Mouse (Mus musculus) lung, adult 2 months (tissue): Measurements from ENCODE around the gene Dgkq.

Experiments
- CTCF ChIP-seq: fragments of 200-500 bp; IDR thresholded peaks from 2 replicates; pipeline ENCODE4 v1.5.1; 2011; ENCODE audit warnings: mild to moderate bottlenecking, low read length, control low read depth; ENCODE audit not compliant: insufficient read depth
- POLR2A ChIP-seq: fragments of 200-500 bp; IDR thresholded peaks from 2 replicates; pipeline ENCODE4 v1.6.1; 2011; ENCODE audit warnings: low read depth, mild to moderate bottlenecking, control low read depth, low read length, borderline replicate concordance; ENCODE audit errors: extremely low read depth

GRCm38 (mm10) chr5:108703754-108704626 lies 34.5 kb upstream of the Dgkq start:
- no peak for TF ChIP-seq POLR2A
- TF ChIP-seq CTCF, result no peak
